Mouse (Mus musculus): ENCODE measurements around the gene Ephb4. TPM values are rescaled to one million over a fixed set of nuclear protein-coding genes. Genes with fewer than 3 reads are reported as not detected.

The Ephb4 gene
- polyA plus RNA-seq, 1 experiment from 2014 or later = 54.9 TPM

- no peaks in the 10 kb centered on the region for H3K27me3 ChIP-seq
- peak overlapping the region; percentile 86 for H3K4me2 ChIP-seq
- H3K4me1 ChIP-seq = peaks cover 65% of the 10 kb centered on the region
- peak overlapping the region; percentile 94 for H3K4me3 ChIP-seq (replicated peaks)
- WGBS = 1% methylated on average over 33 of the region's 33 CpGs
- peaks cover 6% of the 10 kb centered on the region; the same call in 1 of the 2 replicates for H3K36me3 ChIP-seq
- peak overlapping the region; percentile 94 for H3K27ac ChIP-seq
- peak; percentile 15 for ATAC-seq (replicated peaks; ENCODE audit: low FRiP score)
- H3K9ac ChIP-seq = peak overlapping the region; percentile 24
- H3K9me3 ChIP-seq (replicated peaks) = 0 out of 2 replicates have a peak, but pooled peaks cover 2% of the 10 kb centered on the region
These were observed 1.2 kb upstream of the Ephb4 start for GRCm38 (mm10) chr5:137348482-137349383.

- peak overlapping the region; percentile 94 for H3K4me3 ChIP-seq (replicated peaks)
- no peaks in the 10 kb centered on the region for H3K9me3 ChIP-seq (replicated peaks)
- ATAC-seq (replicated peaks; ENCODE audit: low FRiP score) = peak; percentile 61
- under 1% methylated on average over 54 of the region's 55 CpGs for WGBS
- H3K9ac ChIP-seq = peak overlapping the region; percentile 94
- peaks cover 72% of the 10 kb centered on the region for H3K4me1 ChIP-seq
- H3K27ac ChIP-seq = peak overlapping the region; percentile 94
- peak overlapping the region; percentile 86 for H3K4me2 ChIP-seq
- peaks cover 23% of the 10 kb centered on the region for H3K36me3 ChIP-seq
- H3K27me3 ChIP-seq = no peaks in the 10 kb centered on the region
These were observed 522 bp downstream of the Ephb4 start for GRCm38 (mm10) chr5:137350205-137351057.

GRCm38 (mm10) chr5:137351058-137351380 is 1.1 kb downstream of the Ephb4 start:
- Histone ChIP-seq H3K9ac (peak overlapping the region; percentile 94), H3K4me1 (peaks cover 66% of the 10 kb centered on the region), H3K4me3 (replicated peaks) (peak overlapping the region; percentile 94), H3K27ac (peak overlapping the region; percentile 94), H3K4me2 (peak overlapping the region; percentile 86), H3K36me3 (peaks cover 29% of the 10 kb centered on the region), H3K9me3 (replicated peaks) (no peaks in the 10 kb centered on the region), H3K27me3 (no peaks in the 10 kb centered on the region)
- no peak for ATAC-seq (replicated peaks; ENCODE audit: low FRiP score)
- under 1% methylated on average over 8 of the region's 8 CpGs for WGBS

- WGBS = 4% methylated on average over 4 of the region's 4 CpGs
- ATAC-seq (replicated peaks; ENCODE audit: low FRiP score) = no peak
- Histone ChIP-seq H3K4me3 (replicated peaks) (peak overlapping the region; percentile 94), H3K9me3 (replicated peaks) (no peaks in the 10 kb centered on the region), H3K9ac (peak overlapping the region; percentile 94), H3K36me3 (peaks cover 33% of the 10 kb centered on the region), H3K27ac (peak overlapping the region; percentile 94), H3K4me1 (peaks cover 63% of the 10 kb centered on the region), H3K27me3 (no peaks in the 10 kb centered on the region), H3K4me2 (peak overlapping the region; percentile 86)
These were observed 1.5 kb downstream of the Ephb4 start for GRCm38 (mm10) chr5:137351394-137351793.

- 6% methylated on average over 16 of the region's 16 CpGs for WGBS
- H3K27me3 ChIP-seq = no peaks in the 10 kb centered on the region
- no peaks in the 10 kb centered on the region for H3K9me3 ChIP-seq (replicated peaks)
- peaks cover 40% of the 10 kb centered on the region for H3K36me3 ChIP-seq
- H3K4me3 ChIP-seq (replicated peaks) = peak overlapping the region; percentile 94
- H3K9ac ChIP-seq = peak overlapping the region; percentile 94
- no peak for ATAC-seq (replicated peaks; ENCODE audit: low FRiP score)
- H3K4me2 ChIP-seq = peak overlapping the region; percentile 86
- H3K4me1 ChIP-seq = peaks cover 54% of the 10 kb centered on the region
- peak overlapping the region; percentile 94 for H3K27ac ChIP-seq
These were observed 2.4 kb downstream of the Ephb4 start for GRCm38 (mm10) chr5:137352011-137352975.

GRCm38 (mm10) chr5:137354091-137354490 is 4.2 kb downstream of the Ephb4 start:
- peak overlapping the region; percentile 86 for H3K4me2 ChIP-seq
- no peak overlapping the region for H3K9ac ChIP-seq
- H3K4me3 ChIP-seq (replicated peaks) = no peak overlapping the region
- WGBS = 83% methylated on average over 17 of the region's 17 CpGs
- H3K27me3 ChIP-seq = no peaks in the 10 kb centered on the region
- no peak for ATAC-seq (replicated peaks; ENCODE audit: low FRiP score)
- peaks cover 58% of the 10 kb centered on the region for H3K36me3 ChIP-seq
- no peak overlapping the region for H3K27ac ChIP-seq
- peaks cover 47% of the 10 kb centered on the region for H3K4me1 ChIP-seq
- no peaks in the 10 kb centered on the region for H3K9me3 ChIP-seq (replicated peaks)

- Histone ChIP-seq H3K27me3 (no peaks in the 10 kb centered on the region), H3K9me3 (replicated peaks) (no peaks in the 10 kb centered on the region), H3K4me2 (no peak overlapping the region), H3K27ac (no peak overlapping the region), H3K36me3 (peaks cover 97% of the 10 kb centered on the region), H3K9ac (no peak overlapping the region), H3K4me1 (peaks cover 24% of the 10 kb centered on the region), H3K4me3 (replicated peaks) (no peak overlapping the region)
- 42% methylated on average over 7 of the region's 7 CpGs for WGBS
- ATAC-seq (replicated peaks; ENCODE audit: low FRiP score) = no peak
These were observed 8.5 kb downstream of the Ephb4 start for GRCm38 (mm10) chr5:137358382-137358781.

GRCm38 (mm10) chr5:137369665-137370064 is 19.8 kb downstream of the Ephb4 start:
- no peak for ATAC-seq (replicated peaks; ENCODE audit: low FRiP score)
- H3K27me3 ChIP-seq = no peaks in the 10 kb centered on the region
- no peak overlapping the region for H3K4me2 ChIP-seq
- H3K9ac ChIP-seq = no peak overlapping the region
- no peaks in the 10 kb centered on the region for H3K9me3 ChIP-seq (replicated peaks)
- 97% methylated on average over 11 of the region's 11 CpGs for WGBS
- peaks cover 100% of the 10 kb centered on the region for H3K36me3 ChIP-seq
- no peak overlapping the region for H3K27ac ChIP-seq
- peaks cover 3% of the 10 kb centered on the region; the same call in 1 of the 2 replicates for H3K4me1 ChIP-seq
- H3K4me3 ChIP-seq (replicated peaks) = no peak overlapping the region

GRCm38 (mm10) chr5:137373371-137373950 is 23.6 kb downstream of the Ephb4 start:
- H3K27me3 ChIP-seq = no peaks in the 10 kb centered on the region
- no peaks in the 10 kb centered on the region for H3K9me3 ChIP-seq (replicated peaks)
- H3K27ac ChIP-seq = no peak overlapping the region
- 83% methylated on average over 12 of the region's 12 CpGs for WGBS
- no peak overlapping the region for H3K9ac ChIP-seq
- H3K4me3 ChIP-seq (replicated peaks) = no peak overlapping the region
- H3K4me2 ChIP-seq = no peak overlapping the region
- no peak for ATAC-seq (replicated peaks; ENCODE audit: low FRiP score)
- peaks cover 74% of the 10 kb centered on the region for H3K36me3 ChIP-seq
- peaks cover 37% of the 10 kb centered on the region for H3K4me1 ChIP-seq

GRCm38 (mm10) chr5:137374521-137375080 is 24.7 kb downstream of the Ephb4 start:
- no peak overlapping the region for H3K4me3 ChIP-seq (replicated peaks)
- H3K9me3 ChIP-seq (replicated peaks) = no peaks in the 10 kb centered on the region
- ATAC-seq (replicated peaks; ENCODE audit: low FRiP score) = 0 out of 2 replicates have a peak, but pooled peaks have one; percentile 20
- H3K4me2 ChIP-seq = no peak overlapping the region
- WGBS = 73% methylated on average over 4 of the region's 4 CpGs
- no peak overlapping the region for H3K9ac ChIP-seq
- H3K27me3 ChIP-seq = no peaks in the 10 kb centered on the region
- H3K4me1 ChIP-seq = peaks cover 41% of the 10 kb centered on the region
- H3K27ac ChIP-seq = peak overlapping the region; percentile 73
- peaks cover 63% of the 10 kb centered on the region for H3K36me3 ChIP-seq

- Histone ChIP-seq H3K4me3 (replicated peaks) (no peak overlapping the region), H3K27ac (peak overlapping the region; percentile 73), H3K4me1 (peaks cover 41% of the 10 kb centered on the region), H3K27me3 (no peaks in the 10 kb centered on the region), H3K9ac (no peak overlapping the region), H3K36me3 (peaks cover 52% of the 10 kb centered on the region), H3K9me3 (replicated peaks) (no peaks in the 10 kb centered on the region), H3K4me2 (no peak overlapping the region)
- no peak for ATAC-seq (replicated peaks; ENCODE audit: low FRiP score)
- WGBS = 28% methylated on average over 2 of the region's 2 CpGs
These were observed 25.7 kb downstream of the Ephb4 start for GRCm38 (mm10) chr5:137375627-137376026.
